Mouse (Mus musculus) effector memory CD4-positive, alpha-beta T cell, adult 7 months (primary cell): Measurements from ENCODE around the gene Akap17b. TPM values are rescaled to one million over a fixed set of nuclear protein-coding genes. Genes with fewer than 3 reads are reported as not detected.

Experiments used
- polyA plus RNA-seq: library from polyadenylated mRNA; unstranded; fragments of 100-300 nt; shearing (Covaris generic); gene quantifications from one replicate; pipeline ENCODE4 v1.2.1, GENCODE M21; 2017

Gene Akap17b
- polyA plus RNA-seq: 1.2 TPM

GRCm38 (mm10) chrX:36644657-36645551 is at the start of gene Akap17b:
Gene Akap17b, minus strand, starts transcription at chrX:36645395.

GRCm38 (mm10) chrX:36597707-36598389 is 47.3 kb downstream of the Akap17b start, which contains the start of gene Pgrmc1:
Gene Pgrmc1, plus strand, starts transcription at chrX:36598206.

Other genes with a start within 250 kb of the Akap17b start
- gene Gm6268, start 244.1 kb downstream of the Akap17b start, polyA plus RNA-seq: not detected
- gene Gm14569, start 153.6 kb downstream of the Akap17b start, polyA plus RNA-seq: not detected
- gene Pgrmc1, start 47.2 kb downstream of the Akap17b start, polyA plus RNA-seq: 63.6 TPM
- 0.69 TPM for gene Slc25a43, start 98.3 kb upstream of the Akap17b start, polyA plus RNA-seq
- 566 TPM for gene Slc25a5, start 150.3 kb upstream of the Akap17b start, polyA plus RNA-seq
- gene Ube2a, start 228.5 kb upstream of the Akap17b start, polyA plus RNA-seq: 137 TPM
- gene C330007P06Rik, start 228.7 kb upstream of the Akap17b start, polyA plus RNA-seq: 29.3 TPM